Mouse (Mus musculus): ENCODE results near the gene Pla2g4e.

GRCm38 (mm10) chr2:120169382-120169781 is 75.8 kb downstream of the Pla2g4e start:
- TF ChIP-seq CTCF (IDR thresholded peaks at IDR 0.05 in 2 of 3, conservative IDR thresholded peaks at IDR 0.05 in 1 of 3; ENCODE audit: control insufficient read depth in 1 of 3, insufficient read depth in 1 of 3, low read depth in 2 of 3, low read length in 3 of 3, poor library complexity in 1 of 3, severe bottlenecking in 1 of 3) (peak in 2 of 3 experiments; percentile 24 to 68; a peak in 3 of 6 replicates), SIN3A (IDR thresholded peaks at IDR 0.05; ENCODE audit: low read length) (no peak), POLR2A (IDR thresholded peaks at IDR 0.05; ENCODE audit: control insufficient read depth in 1 of 2, insufficient read depth in 1 of 2, low read depth in 1 of 2, low read length in 2 of 2, poor library complexity in 1 of 2) (no peak), MXI1 (IDR thresholded peaks at IDR 0.05; ENCODE audit: low read depth, low read length) (peak; percentile 26; the same call in 1 of the 2 replicates), GATA1 (IDR thresholded peaks at IDR 0.05; ENCODE audit: low read depth, low read length) (no peak)
